Mouse (Mus musculus): ENCODE data around the gene Epdr1. TPM values are rescaled to one million over a fixed set of nuclear protein-coding genes. Genes with fewer than 3 reads are reported as not detected.

Epdr1 gene
- under 1 TPM; 0.39 to 0.71 TPM for polyA plus RNA-seq (2017; shearing (Covaris generic))

GRCm38 (mm10) chr13:19619216-19619927, at the start of gene Epdr1:
TSS of gene Epdr1 (minus strand) at chr13:19619927.

DNA sequence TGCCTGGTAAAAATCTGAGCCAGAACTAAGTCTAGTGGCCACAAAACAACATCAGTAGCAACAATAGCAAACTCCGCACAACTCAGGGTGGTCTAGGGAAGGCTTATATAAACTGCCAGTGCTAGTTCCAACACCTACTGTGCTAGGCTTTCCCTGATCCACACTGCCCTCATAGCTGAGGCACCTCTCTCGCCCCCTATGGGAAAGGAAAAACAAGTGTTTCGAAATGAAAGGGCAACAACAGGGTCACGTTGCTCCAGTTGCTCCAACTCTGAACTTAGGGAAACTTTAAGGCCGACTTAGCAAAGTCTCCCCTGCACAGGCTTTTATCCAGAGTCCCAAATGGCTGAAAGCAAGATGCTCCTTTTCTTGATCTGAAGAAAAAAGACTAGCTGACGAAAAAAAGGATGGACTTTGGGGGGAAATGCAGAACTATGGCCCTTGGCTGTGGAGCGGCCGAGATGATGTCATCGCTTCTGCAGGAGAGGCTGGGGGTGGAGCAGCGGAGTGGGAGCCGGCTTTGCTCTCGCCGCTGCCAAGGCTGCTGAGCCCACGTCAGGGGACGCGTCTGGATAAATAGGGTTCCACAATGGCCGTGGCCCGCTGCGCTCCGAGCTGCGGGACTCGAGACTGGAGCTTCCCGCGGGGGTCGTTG, 3.0 kb upstream of the Epdr1 start, which contains the start of gene Sfrp4:
Gene Sfrp4 (plus strand): TSS at position 532 of the 655 bp plus-strand sequence.

Other genes starting within 250 kb of the Epdr1 start
- gene Stard3nl, start 224.1 kb downstream of the Epdr1 start, polyA plus RNA-seq (2017; shearing (Covaris generic)): 10 to 100 TPM; 51.4 to 53.2 TPM
- under 1 TPM in 1 of 2 experiments, not detected in 1; 0.07 TPM for gene Sfrp4, start 3.2 kb upstream of the Epdr1 start, polyA plus RNA-seq (2017; shearing (Covaris generic))
- gene Nme8, start 77.9 kb upstream of the Epdr1 start, polyA plus RNA-seq (2017; shearing (Covaris generic)): under 1 TPM in 1 of 2 experiments, not detected in 1; 0.11 TPM
- gene Gpr141, start 204.3 kb upstream of the Epdr1 start, polyA plus RNA-seq (2017; shearing (Covaris generic)): under 1 TPM in 1 of 2 experiments, not detected in 1; 0.62 TPM